Mouse (Mus musculus) C2C12 (cell line): Measurements from ENCODE around the gene Gng7.

Experiments
- CTCF ChIP-seq: IDR thresholded peaks from one replicate; pipeline ENCODE4 v1.5.1; 2011; ENCODE audit not compliant: control insufficient read depth, insufficient read depth, insufficient read length
- MAX ChIP-seq: IDR thresholded peaks from one replicate; pipeline ENCODE4 v1.6.1; 2011; ENCODE audit warnings: mild to moderate bottlenecking, control low read depth
- MYOG ChIP-seq: IDR thresholded peaks from one replicate; pipeline ENCODE4 v1.6.1; 2011; ENCODE audit not compliant: control insufficient read depth, insufficient read length; ENCODE audit errors: extremely low read depth
- USF1 ChIP-seq: IDR thresholded peaks from one replicate; pipeline ENCODE4 v1.6.1; 2011; ENCODE audit warnings: low read depth, mild to moderate bottlenecking, control low read depth, moderate library complexity

GRCm38 (mm10) chr10:81041458-81042175, 26.9 kb upstream of the Gng7 start:
- TF ChIP-seq MAX (no peak), CTCF (peak; percentile 67), USF1 (no peak), MYOG (no peak)
